Mouse (Mus musculus) G1E (cell line): ENCODE results near the gene Cacnb3. TPM values are rescaled to one million over a fixed set of nuclear protein-coding genes. Genes with fewer than 3 reads are reported as not detected.

ENCODE experiments used
- ATAC-seq: 2 replicates; pipeline ENCODE4 v1.8.0; 2016; ENCODE audit warnings: mild to moderate bottlenecking; ENCODE audit not compliant: insufficient number of reproducible peaks, poor library complexity, low FRiP score, severe bottlenecking; ENCODE audit errors: extremely low read depth
- DNase-seq: peaks from one replicate; pipeline ENCODE4 v3.0.0; 2012; ENCODE audit warnings: low spot score
- H3K27me3 ChIP-seq: 2 replicates; pipeline ENCODE4 v1.6.1; 2012; ENCODE audit warnings: mild to moderate bottlenecking, low read length, inconsistent platforms; ENCODE audit not compliant: insufficient read depth
- H3K36me3 ChIP-seq: replicated peaks from 2 replicates; pipeline ENCODE3; 2012; ENCODE audit warnings: mild to moderate bottlenecking, inconsistent platforms
- H3K4me1 ChIP-seq: 2 replicates; pipeline ENCODE4 v1.6.1; 2012; ENCODE audit warnings: low read depth, low read length, inconsistent platforms, mixed read lengths; ENCODE audit not compliant: insufficient read depth
- H3K4me3 ChIP-seq: 2 replicates; pipeline ENCODE4 v1.5.1; 2012; ENCODE audit warnings: low read depth, mild to moderate bottlenecking, inconsistent platforms, low read length, moderate library complexity, mixed read lengths
- H3K9me3 ChIP-seq: replicated peaks from 2 replicates; pipeline ENCODE4 v1.6.1; 2012; ENCODE audit warnings: inconsistent platforms
- CTCF ChIP-seq: IDR thresholded peaks from 2 replicates; pipeline ENCODE4 v1.5.1; 2012; ENCODE audit warnings: low read depth, low read length, inconsistent platforms, mixed read lengths
- GATA1 ChIP-seq: IDR thresholded peaks from 2 replicates; pipeline ENCODE4 v1.6.1; 2012; ENCODE audit warnings: borderline replicate concordance, low read length, inconsistent platforms, mixed read lengths
- GATA2 ChIP-seq: IDR thresholded peaks from 2 replicates; pipeline ENCODE4 v1.6.1; 2012; ENCODE audit warnings: low read depth, low read length, inconsistent platforms, borderline replicate concordance
- POLR2AphosphoS5 ChIP-seq: IDR thresholded peaks from 2 replicates; pipeline ENCODE4 v1.6.1; 2012; ENCODE audit warnings: low read depth, low read length, inconsistent platforms; ENCODE audit not compliant: insufficient replicate concordance
- TAL1 ChIP-seq: conservative IDR thresholded peaks from 2 replicates; pipeline ENCODE4 v1.6.1; 2012; ENCODE audit warnings: low read depth, low read length, inconsistent platforms, mixed read lengths
- polyA plus RNA-seq: library from polyadenylated mRNA; stranded (reverse); fragments of >175 nt; gene quantifications from 2 replicates; pipeline ENCODE4 v1.2.3, GENCODE M21; 2012
- total RNA-seq, 2 experiments: library from RNA; stranded (forward) in 1 of 2; stranded (reverse) in 1 of 2; fragments of 200-1000 nt in 1 of 2; fragments of >200 nt in 1 of 2; fragmentation: Nextera tagmentation in 1 of 2; gene quantifications; 2 replicates each; pipeline ENCODE4 v1.2.3; 2014 to 2017

Cacnb3 gene
- total and polyA plus RNA-seq, 3 experiments: 0.22 TPM; not detected in 1

GRCm38 (mm10) chr15:98591396-98591795 is 39.2 kb upstream of the Cacnb3 start:
- TF ChIP-seq CTCF: no peak
- no peak for TF ChIP-seq GATA1
- TF ChIP-seq TAL1: no peak
- no peak for TF ChIP-seq POLR2AphosphoS5
- no peak for TF ChIP-seq GATA2
- ATAC-seq (no peak), DNase-seq (no peak)
- Histone ChIP-seq H3K27me3 (peaks cover 47% of the 10 kb centered on the region), H3K4me3 (no peak overlapping the region), H3K36me3 (no peaks in the 10 kb centered on the region), H3K4me1 (peaks cover 8% of the 10 kb centered on the region), H3K9me3 (no peaks in the 10 kb centered on the region)

- no peak overlapping the region for H3K4me3 ChIP-seq
- H3K9me3 ChIP-seq: no peaks in the 10 kb centered on the region
- no peaks in the 10 kb centered on the region for H3K36me3 ChIP-seq
- DNase-seq (no peak), ATAC-seq (no peak)
- H3K4me1 ChIP-seq: no peaks in the 10 kb centered on the region
- peaks cover 67% of the 10 kb centered on the region for H3K27me3 ChIP-seq
- no peak for TF ChIP-seq POLR2AphosphoS5
- TF ChIP-seq CTCF: no peak
- TF ChIP-seq TAL1: no peak
- no peak for TF ChIP-seq GATA1
- TF ChIP-seq GATA2: no peak
Measured at GRCm38 (mm10) chr15:98594193-98594592, 36.4 kb upstream of the Cacnb3 start.

GRCm38 (mm10) chr15:98595049-98595448 is 35.6 kb upstream of the Cacnb3 start:
- Histone ChIP-seq H3K4me3 (no peak overlapping the region), H3K4me1 (no peaks in the 10 kb centered on the region), H3K9me3 (no peaks in the 10 kb centered on the region), H3K27me3 (peaks cover 72% of the 10 kb centered on the region), H3K36me3 (no peaks in the 10 kb centered on the region)
- TF ChIP-seq CTCF (no peak), TAL1 (no peak), GATA2 (no peak), GATA1 (no peak), POLR2AphosphoS5 (no peak)
- DNase-seq: no peak
- no peak for ATAC-seq

GRCm38 (mm10) chr15:98596609-98597008 is 34.0 kb upstream of the Cacnb3 start:
- Histone ChIP-seq H3K4me1 (no peaks in the 10 kb centered on the region), H3K27me3 (peaks cover 64% of the 10 kb centered on the region), H3K9me3 (no peaks in the 10 kb centered on the region), H3K4me3 (no peak overlapping the region), H3K36me3 (no peaks in the 10 kb centered on the region)
- no peak for ATAC-seq
- no peak for TF ChIP-seq TAL1
- TF ChIP-seq GATA2: no peak
- TF ChIP-seq POLR2AphosphoS5: no peak
- TF ChIP-seq GATA1: no peak
- no peak for TF ChIP-seq CTCF
- DNase-seq: no peak

- H3K36me3 ChIP-seq: no peaks in the 10 kb centered on the region
- H3K27me3 ChIP-seq: peaks cover 60% of the 10 kb centered on the region
- DNase-seq (no peak), ATAC-seq (no peak)
- H3K9me3 ChIP-seq: no peaks in the 10 kb centered on the region
- H3K4me3 ChIP-seq: no peak overlapping the region
- no peaks in the 10 kb centered on the region; the same call in 1 of the 2 replicates for H3K4me1 ChIP-seq
- TF ChIP-seq TAL1 (no peak), GATA1 (no peak), GATA2 (no peak), CTCF (no peak), POLR2AphosphoS5 (no peak)
Measured at GRCm38 (mm10) chr15:98600036-98600709, 30.5 kb upstream of the Cacnb3 start.

- no peak for ATAC-seq
- H3K36me3 ChIP-seq: no peaks in the 10 kb centered on the region
- no peaks in the 10 kb centered on the region for H3K9me3 ChIP-seq
- no peak for DNase-seq
- H3K4me3 ChIP-seq: no peak overlapping the region
- no peaks in the 10 kb centered on the region; the same call in 1 of the 2 replicates for H3K4me1 ChIP-seq
- peaks cover 62% of the 10 kb centered on the region for H3K27me3 ChIP-seq
- no peak for TF ChIP-seq GATA1
- TF ChIP-seq TAL1: no peak
- TF ChIP-seq POLR2AphosphoS5: no peak
Measured at GRCm38 (mm10) chr15:98601832-98602190, 28.8 kb upstream of the Cacnb3 start.
